Mouse (Mus musculus): ENCODE measurements around the gene Adgrf1.

- TF ChIP-seq POLR2A (IDR thresholded peaks at IDR 0.05; ENCODE audit: control insufficient read depth in 1 of 2, insufficient read depth in 1 of 2, low read depth in 1 of 2, low read length in 2 of 2, poor library complexity in 1 of 2) (no peak), GATA1 (IDR thresholded peaks at IDR 0.05; ENCODE audit: low read depth, low read length) (no peak), CTCF (IDR thresholded peaks at IDR 0.05 in 2 of 3, conservative IDR thresholded peaks at IDR 0.05 in 1 of 3; ENCODE audit: control insufficient read depth in 1 of 3, insufficient read depth in 1 of 3, low read depth in 2 of 3, low read length in 3 of 3, poor library complexity in 1 of 3, severe bottlenecking in 1 of 3) (no peak), MYC (IDR thresholded peaks at IDR 0.05; ENCODE audit: low read depth, low read length) (no peak), E2F4 (IDR thresholded peaks at IDR 0.05; ENCODE audit: borderline replicate concordance, low read depth, low read length) (no peak), USF2 (IDR thresholded peaks at IDR 0.05; ENCODE audit: borderline replicate concordance in 1 of 2, insufficient read depth in 1 of 2, low read depth in 1 of 2, low read length in 2 of 2) (no peak), SMC3 (IDR thresholded peaks at IDR 0.05; ENCODE audit: low read depth, low read length) (no peak), MAFK (IDR thresholded peaks at IDR 0.05; ENCODE audit: borderline replicate concordance, low read depth, low read length) (no peak), EP300 (IDR thresholded peaks at IDR 0.05; ENCODE audit: low read depth in 1 of 2, low read length in 2 of 2) (no peak), POLR2AphosphoS2 (IDR thresholded peaks at IDR 0.05; ENCODE audit: low read length) (no peak), MEF2A (IDR thresholded peaks at IDR 0.05; ENCODE audit: extremely low read depth, insufficient replicate concordance, low read depth, low read length, poor library complexity, severe bottlenecking) (no peak), MAX (IDR thresholded peaks at IDR 0.05; ENCODE audit: low read length) (no peak), CHD2 (IDR thresholded peaks at IDR 0.05; ENCODE audit: low read length) (no peak), TAL1 (IDR thresholded peaks at IDR 0.05; ENCODE audit: low read length) (no peak)
Measured at GRCm38 (mm10) chr17:43327810-43328209, 57.7 kb downstream of the Adgrf1 start.
